Comparison of ENCODE assay signal across 14 mouse cellular contexts in genomic region chr7:140880419-140880818, GRCm38 (mm10). TPM values are rescaled to one million over a fixed set of nuclear protein-coding genes. Genes with fewer than 3 reads are reported as not detected.
DNase-seq lines count a peak whose midpoint lies in the region; ATAC-seq and TF ChIP-seq lines count a peak whose summit lies in the region.
"Had no signal": no experiment of that assay in that cellular context is flagged by ENCODE, and none has a peak within 500 bp of the region (broad histone marks: within the 10 kb centered on the region; RNA-seq: fewer than 3 reads in every experiment).

No protein-coding gene starts in this region.

- TF ChIP-seq CTCF in E14TG2a.4 (conservative IDR thresholded peaks at IDR 0.05; ENCODE audit: low read length), result no peak

- H3K4me3 ChIP-seq in hindbrain, embryonic 10.5 days, result peak overlapping the region; percentile 90; the same call in 1 of the 2 replicates
- H3K4me3 ChIP-seq in hindbrain, embryonic 12.5 days, result no peak overlapping the region
- H3K4me3 ChIP-seq in E14TG2a.4 (replicated peaks; ENCODE audit: low read length), result peak overlapping the region; percentile 98; the same call in 1 of the 2 replicates
- H3K4me3 ChIP-seq in embryonic facial prominence, embryonic 14.5 days (ENCODE audit: low read depth, low read length), result no peak overlapping the region

- no peak overlapping the region for H3K9ac ChIP-seq in hindbrain, embryonic 12.5 days
- H3K9ac ChIP-seq in embryonic facial prominence, embryonic 14.5 days (ENCODE audit: low read depth, low read length), result 0 out of 2 replicates have a peak overlapping the region, but pooled peaks have one; percentile 78

- ATAC-seq in hindbrain, embryonic 12.5 days (ENCODE audit: low FRiP score), result no peak
- no peak for ATAC-seq in embryonic facial prominence, embryonic 14.5 days (ENCODE audit: low read depth)

- no peak overlapping the region for H3K4me2 ChIP-seq in hindbrain, embryonic 12.5 days (replicated peaks)
- H3K4me2 ChIP-seq in embryonic facial prominence, embryonic 14.5 days (ENCODE audit: low read depth, low read length), result peak overlapping the region; percentile 73; the same call in 1 of the 2 replicates

- H3K36me3 ChIP-seq in hindbrain, embryonic 10.5 days, result peaks cover 41% of the 10 kb centered on the region
- 0 out of 2 replicates have a peak, but pooled peaks cover 7% of the 10 kb centered on the region for H3K36me3 ChIP-seq in hindbrain, embryonic 12.5 days
- peaks cover 58% of the 10 kb centered on the region for H3K36me3 ChIP-seq in E14TG2a.4 (ENCODE audit: insufficient read depth, low read length)
- H3K36me3 ChIP-seq in embryonic facial prominence, embryonic 14.5 days (ENCODE audit: control insufficient read depth, insufficient read depth, low read length), result peaks cover 27% of the 10 kb centered on the region; the same call in 1 of the 2 replicates

- no peaks in the 10 kb centered on the region for H3K27me3 ChIP-seq in hindbrain, embryonic 10.5 days (ENCODE audit: insufficient read depth, poor library complexity, severe bottlenecking)
- H3K27me3 ChIP-seq in hindbrain, embryonic 12.5 days, result no peaks in the 10 kb centered on the region
- no peaks in the 10 kb centered on the region for H3K27me3 ChIP-seq in E14TG2a.4 (ENCODE audit: insufficient read depth, low read length)
- no peaks in the 10 kb centered on the region for H3K27me3 ChIP-seq in embryonic facial prominence, embryonic 14.5 days (replicated peaks; ENCODE audit: control insufficient read depth, insufficient read depth, low read length)
- H3K27me3 ChIP-seq: neural tube, embryonic 12.5 days had no signal

- H3K27ac ChIP-seq in hindbrain, embryonic 10.5 days, result no peak overlapping the region
- no peak overlapping the region for H3K27ac ChIP-seq in hindbrain, embryonic 12.5 days
- H3K27ac ChIP-seq in embryonic facial prominence, embryonic 14.5 days (replicated peaks; ENCODE audit: low read depth, low read length), result no peak overlapping the region
- H3K27ac ChIP-seq: neural tube, embryonic 12.5 days had no signal

- H3K9me3 ChIP-seq in hindbrain, embryonic 10.5 days, result no peaks in the 10 kb centered on the region
- no peaks in the 10 kb centered on the region for H3K9me3 ChIP-seq in hindbrain, embryonic 12.5 days (replicated peaks)
- H3K9me3 ChIP-seq in E14TG2a.4 (ENCODE audit: low read length), result no peaks in the 10 kb centered on the region
- H3K9me3 ChIP-seq in embryonic facial prominence, embryonic 14.5 days (ENCODE audit: control insufficient read depth, low read length), result no peaks in the 10 kb centered on the region
- H3K9me3 ChIP-seq: neural tube, embryonic 12.5 days had no signal

- peaks cover 20% of the 10 kb centered on the region for H3K4me1 ChIP-seq in hindbrain, embryonic 10.5 days (replicated peaks)
- H3K4me1 ChIP-seq in hindbrain, embryonic 12.5 days, result peaks cover 16% of the 10 kb centered on the region
- peaks cover 49% of the 10 kb centered on the region for H3K4me1 ChIP-seq in E14TG2a.4 (replicated peaks; ENCODE audit: low read depth, low read length)
- H3K4me1 ChIP-seq in embryonic facial prominence, embryonic 14.5 days (ENCODE audit: control insufficient read depth, insufficient read depth, low read length), result peaks cover 8% of the 10 kb centered on the region

- no peak for DNase-seq in hindbrain, embryonic 10.5 days (ENCODE audit: low spot score)
- DNase-seq in embryonic facial prominence, embryonic 14.5 days (ENCODE audit: low spot score), result no peak
- DNase-seq in kidney, postnatal 25 days, result peak; percentile 66 to 78
- DNase-seq in right cerebral cortex, postnatal 10 days (ENCODE audit: low spot score in 2 of 2), result no peak
- no peak for DNase-seq in adrenal gland, adult (ENCODE audit: inconsistent age in 2 of 2, low spot score in 1 of 2)
- no peak for DNase-seq in gastrocnemius, adult 18-20 months (ENCODE audit: low spot score)
- DNase-seq: left cerebral cortex, postnatal 4 days had no signal

- WGBS in hindbrain, embryonic 10.5 days, result 90% methylated on average over 3 of the region's 3 CpGs
- WGBS in hindbrain, embryonic 12.5 days, result 89% methylated on average over 3 of the region's 3 CpGs
- WGBS in embryonic facial prominence, embryonic 14.5 days, result 73% methylated on average over 3 of the region's 3 CpGs

RNA-seq across cellular contexts. Expression of gene Psmd13, which starts 1.3 kb away (rescaled TPM):
- 325 and 344 TPM in 2 replicates for polyA plus RNA-seq in hindbrain, embryonic 10.5 days (2016; fragmentation: Nextera tagmentation; extraction: Ambion mirVana)
- 279 and 282 TPM in 2 replicates for polyA plus RNA-seq in hindbrain, embryonic 12.5 days (2016; fragmentation: Nextera tagmentation; extraction: Ambion mirVana)
- 127 and 140 TPM in 2 replicates for polyA plus RNA-seq in embryonic facial prominence, embryonic 14.5 days (2014; fragmentation: Nextera tagmentation; extraction: Ambion mirVana)
- total RNA-seq in gastrocnemius, adult 18-20 months (2021), result 10 to 100 TPM; 83.0 to 87.8 TPM

RNA-seq across cellular contexts. Expression of gene Sirt3, which starts 1.7 kb away (rescaled TPM):
- polyA plus RNA-seq in hindbrain, embryonic 10.5 days (2016; fragmentation: Nextera tagmentation; extraction: Ambion mirVana), result 27.3 and 28.3 TPM in 2 replicates
- 25.8 and 27.1 TPM in 2 replicates for polyA plus RNA-seq in hindbrain, embryonic 12.5 days (2016; fragmentation: Nextera tagmentation; extraction: Ambion mirVana)
- polyA plus RNA-seq in embryonic facial prominence, embryonic 14.5 days (2014; fragmentation: Nextera tagmentation; extraction: Ambion mirVana), result 18.3 and 19.9 TPM in 2 replicates
- 10 to 100 TPM; 22.5 to 25.5 TPM for total RNA-seq in gastrocnemius, adult 18-20 months (2021)

RNA-seq across cellular contexts. Expression of gene Cox8b, which starts 19.8 kb away (rescaled TPM):
- not detected in 2 replicates for polyA plus RNA-seq in hindbrain, embryonic 10.5 days (2016; fragmentation: Nextera tagmentation; extraction: Ambion mirVana)
- 0.81 TPM in 1 of 2 replicates, not detected in the other for polyA plus RNA-seq in hindbrain, embryonic 12.5 days (2016; fragmentation: Nextera tagmentation; extraction: Ambion mirVana)
- 55.5 and 92.1 TPM in 2 replicates for polyA plus RNA-seq in embryonic facial prominence, embryonic 14.5 days (2014; fragmentation: Nextera tagmentation; extraction: Ambion mirVana)
- total RNA-seq in gastrocnemius, adult 18-20 months (2021), result 1,000 to 10,000 TPM; 2,037 to 2,233 TPM
- total RNA-seq: ES-E14; granulocyte monocyte progenitor cell, adult 5-6 weeks; left cerebral cortex, postnatal 4 days had no signal
- polyA plus RNA-seq: embryonic facial prominence, embryonic 11.5 days; spleen, adult 2 months had no signal

RNA-seq across cellular contexts. Expression of gene Bet1l, which starts 23.0 kb away (rescaled TPM):
- polyA plus RNA-seq in hindbrain, embryonic 10.5 days (2016; fragmentation: Nextera tagmentation; extraction: Ambion mirVana), result 20.9 and 28.8 TPM in 2 replicates
- polyA plus RNA-seq in hindbrain, embryonic 12.5 days (2016; fragmentation: Nextera tagmentation; extraction: Ambion mirVana), result 30.9 and 33.4 TPM in 2 replicates
- polyA plus RNA-seq in embryonic facial prominence, embryonic 14.5 days (2014; fragmentation: Nextera tagmentation; extraction: Ambion mirVana), result 65.4 and 75.3 TPM in 2 replicates
- total RNA-seq in gastrocnemius, adult 18-20 months (2021), result 1 to 10 TPM; 5.0 to 6.1 TPM

RNA-seq across cellular contexts. Expression of gene Ric8a, which starts 23.7 kb away (rescaled TPM):
- 67.0 and 81.7 TPM in 2 replicates for polyA plus RNA-seq in hindbrain, embryonic 10.5 days (2016; fragmentation: Nextera tagmentation; extraction: Ambion mirVana)
- 82.3 and 88.5 TPM in 2 replicates for polyA plus RNA-seq in hindbrain, embryonic 12.5 days (2016; fragmentation: Nextera tagmentation; extraction: Ambion mirVana)
- 76.0 and 80.0 TPM in 2 replicates for polyA plus RNA-seq in embryonic facial prominence, embryonic 14.5 days (2014; fragmentation: Nextera tagmentation; extraction: Ambion mirVana)
- 10 to 100 TPM; 11.9 to 13.7 TPM for total RNA-seq in gastrocnemius, adult 18-20 months (2021)

Comparison
In these comparisons a context has a peak if more than half of its experiments do, and no peak if none do; other contexts are left out.
1. H3K4me3 ChIP-seq: peak in hindbrain, embryonic 10.5 days (single experiment) and E14TG2a.4 (single experiment); none in hindbrain, embryonic 12.5 days (single experiment) and embryonic facial prominence, embryonic 14.5 days (single experiment).
2. DNase-seq: peak in kidney, postnatal 25 days (2 of 2); none in hindbrain, embryonic 10.5 days (single experiment), embryonic facial prominence, embryonic 14.5 days (single experiment), right cerebral cortex, postnatal 10 days (0 of 2), adrenal gland, adult (0 of 2) and gastrocnemius, adult 18-20 months (single experiment).
3. RNA of gene Cox8b, which starts 19.8 kb away (polyA plus RNA-seq): 55.5 to 92.1 TPM in embryonic facial prominence, embryonic 14.5 days; not detected in hindbrain, embryonic 10.5 days and 0.81 TPM in hindbrain, embryonic 12.5 days; every median in the first group is over 10 times any median in the second.